Mouse (Mus musculus) ovary, postnatal 14 days (tissue): ENCODE data around the gene Gramd2.

ENCODE experiments used
- DNase-seq: peaks from one replicate; pipeline ENCODE4 v3.0.0; 2022; ENCODE audit warnings: low spot score

Gramd2 gene

GRCm38 (mm10) chr9:59668473-59668872, 11.5 kb upstream of the Gramd2 start:
- no peak for DNase-seq

- no peak for DNase-seq
Observed at GRCm38 (mm10) chr9:59669172-59669571, 10.8 kb upstream of the Gramd2 start.

GRCm38 (mm10) chr9:59672195-59672894, 7.6 kb upstream of the Gramd2 start:
- no peak for DNase-seq

- no peak for DNase-seq
Observed at GRCm38 (mm10) chr9:59673427-59673826, 6.5 kb upstream of the Gramd2 start.

- DNase-seq, result no peak
Observed at GRCm38 (mm10) chr9:59675598-59675997, 4.3 kb upstream of the Gramd2 start.

- no peak for DNase-seq
Observed at GRCm38 (mm10) chr9:59678313-59678712, 1.6 kb upstream of the Gramd2 start.

GRCm38 (mm10) chr9:59680534-59680875, 561 bp downstream of the Gramd2 start:
- no peak for DNase-seq

- no peak for DNase-seq
Observed at GRCm38 (mm10) chr9:59684020-59684419, 4.1 kb downstream of the Gramd2 start.

- no peak for DNase-seq
Observed at GRCm38 (mm10) chr9:59687416-59688046, 7.6 kb downstream of the Gramd2 start.

- peak; percentile 81 for DNase-seq
Observed at GRCm38 (mm10) chr9:59691635-59692094, 11.7 kb downstream of the Gramd2 start.

GRCm38 (mm10) chr9:59692145-59692544, 12.2 kb downstream of the Gramd2 start:
- no peak for DNase-seq

GRCm38 (mm10) chr9:59694571-59695450, 14.9 kb downstream of the Gramd2 start:
- no peak for DNase-seq

GRCm38 (mm10) chr9:59695451-59695813, 15.5 kb downstream of the Gramd2 start:
- no peak for DNase-seq

- DNase-seq, result no peak
Observed at GRCm38 (mm10) chr9:59696381-59696780, 16.4 kb downstream of the Gramd2 start.

GRCm38 (mm10) chr9:59701094-59701493, 21.1 kb downstream of the Gramd2 start:
- DNase-seq, result no peak

- no peak for DNase-seq
Observed at GRCm38 (mm10) chr9:59703099-59703498, 23.2 kb downstream of the Gramd2 start.

- DNase-seq, result no peak
Observed at GRCm38 (mm10) chr9:59706850-59707825, 27.2 kb downstream of the Gramd2 start.

GRCm38 (mm10) chr9:59709225-59709624, 29.3 kb downstream of the Gramd2 start:
- DNase-seq, result peak; percentile 42

- no peak for DNase-seq
Observed at GRCm38 (mm10) chr9:59716275-59716898, 36.4 kb downstream of the Gramd2 start.

GRCm38 (mm10) chr9:59718237-59718636, 38.3 kb downstream of the Gramd2 start:
- no peak for DNase-seq

- no peak for DNase-seq
Observed at GRCm38 (mm10) chr9:59721144-59721543, 41.2 kb downstream of the Gramd2 start.
